Mouse (Mus musculus): ENCODE measurements around the gene 4933402D24Rik. TPM values are rescaled to one million over a fixed set of nuclear protein-coding genes. Genes with fewer than 3 reads are reported as not detected.

Gene 4933402D24Rik
- polyA plus RNA-seq, 1 experiment from 2014 or later: 0.23 TPM

DNA sequence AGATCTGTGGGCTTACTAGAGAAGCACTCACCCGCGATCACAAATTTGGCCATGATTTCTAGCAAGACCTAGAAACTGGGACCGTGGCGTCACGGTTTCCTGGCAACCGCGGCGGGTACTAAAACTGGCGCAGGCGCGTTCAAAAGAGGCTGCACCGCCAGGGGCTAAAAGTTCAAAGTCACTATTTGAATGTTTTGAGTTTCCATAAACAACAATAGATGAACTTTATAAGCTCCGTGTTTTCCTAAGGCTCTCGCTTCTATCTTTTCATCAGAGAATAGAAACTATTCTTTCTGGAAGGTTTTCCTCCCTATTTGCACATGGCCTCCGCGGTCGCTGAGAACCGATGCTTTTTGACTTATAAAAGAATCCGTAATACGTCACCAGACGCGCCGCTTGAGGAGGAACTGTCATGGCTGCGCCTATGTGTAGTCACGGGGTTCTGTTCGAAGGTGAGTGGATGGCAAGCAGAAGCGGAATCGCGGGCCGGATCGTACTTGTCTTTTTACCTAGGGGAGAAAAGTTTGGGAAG, 38.8 kb downstream of the 4933402D24Rik start, which contains the start of the genes Mdh1b and Fastkd2:
Gene Mdh1b (minus strand): TSS at position 79 of the 532 bp plus-strand sequence.
Gene Fastkd2 (plus strand): TSS at position 375 of the 532 bp plus-strand sequence.
- WGBS: under 1% methylated on average over 31 of the region's 31 CpGs
- Histone ChIP-seq H3K27ac (no peak within 1 kb of the TSS), H3K4me3 (peak within 1 kb of the TSS; percentile 59), H3K9me3 (replicated peaks) (no peaks in the 10 kb centered on the region), H3K9ac (peak within 1 kb of the TSS; percentile 47), H3K4me2 (replicated peaks) (peak within 1 kb of the TSS; percentile 67), H3K36me3 (no peaks in the 10 kb centered on the region), H3K4me1 (peaks cover 11% of the 10 kb centered on the region), H3K27me3 (no peaks in the 10 kb centered on the region)
- peak; percentile 94 for ATAC-seq (ENCODE audit: low FRiP score)

DNA sequence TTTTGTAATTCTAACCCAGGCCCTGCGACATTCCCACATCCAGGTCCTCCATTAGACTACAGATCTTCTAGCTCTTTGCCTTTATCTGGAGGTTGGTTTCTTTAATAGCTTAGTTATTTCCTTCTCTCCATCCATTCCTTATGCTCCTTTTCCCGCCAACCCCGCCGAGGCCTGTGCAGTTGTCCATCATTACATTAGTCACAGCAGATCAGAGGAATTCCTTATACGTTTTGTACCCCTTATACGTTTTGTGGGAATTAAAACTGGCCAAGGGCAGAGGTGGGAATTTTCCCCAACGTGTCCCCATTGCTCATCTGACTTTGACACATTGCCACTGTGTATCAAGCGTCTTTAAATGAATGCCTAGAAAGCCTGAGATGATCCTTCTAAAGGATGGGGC, 39.3 kb downstream of the 4933402D24Rik start:
- no peak overlapping the region for H3K9ac ChIP-seq
- peaks cover 11% of the 10 kb centered on the region for H3K4me1 ChIP-seq
- H3K27me3 ChIP-seq: no peaks in the 10 kb centered on the region
- peak overlapping the region; percentile 59 for H3K4me3 ChIP-seq
- H3K4me2 ChIP-seq (replicated peaks): peak overlapping the region; percentile 67
- H3K27ac ChIP-seq: no peak overlapping the region
- H3K9me3 ChIP-seq (replicated peaks): no peaks in the 10 kb centered on the region
- H3K36me3 ChIP-seq: no peaks in the 10 kb centered on the region
- WGBS: 42% methylated on average over 8 of the region's 8 CpGs
- 0 out of 2 replicates have a peak, but pooled peaks have one; percentile 38 for ATAC-seq (ENCODE audit: low FRiP score)

DNA sequence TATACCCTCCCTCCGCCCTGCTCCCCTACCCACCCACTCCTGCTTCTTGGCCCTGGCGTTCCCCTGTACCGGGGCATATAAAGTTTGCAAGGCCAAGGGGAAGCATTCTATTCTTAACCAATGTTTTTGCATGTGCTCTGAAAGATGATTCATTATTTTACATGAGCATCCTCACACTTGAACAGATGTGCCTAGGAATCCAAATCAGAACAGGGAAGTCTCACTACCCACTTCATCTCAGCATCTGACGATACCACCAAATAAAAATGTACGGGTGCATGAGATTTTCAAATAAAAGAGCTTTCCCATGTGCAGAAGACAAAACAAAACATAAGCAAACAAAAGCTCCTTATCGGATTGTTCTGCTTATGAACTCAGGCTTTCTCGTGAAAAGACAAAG, 48.9 kb downstream of the 4933402D24Rik start:
- Histone ChIP-seq H3K4me3 (no peak overlapping the region), H3K27me3 (0 out of 2 replicates have a peak, but pooled peaks cover 3% of the 10 kb centered on the region), H3K9ac (no peak overlapping the region), H3K4me1 (no peaks in the 10 kb centered on the region), H3K27ac (no peak overlapping the region), H3K4me2 (replicated peaks) (no peak overlapping the region), H3K9me3 (replicated peaks) (no peaks in the 10 kb centered on the region), H3K36me3 (no peaks in the 10 kb centered on the region)
- ATAC-seq (ENCODE audit: low FRiP score): no peak
- WGBS: 85% methylated on average over 7 of the region's 7 CpGs

DNA sequence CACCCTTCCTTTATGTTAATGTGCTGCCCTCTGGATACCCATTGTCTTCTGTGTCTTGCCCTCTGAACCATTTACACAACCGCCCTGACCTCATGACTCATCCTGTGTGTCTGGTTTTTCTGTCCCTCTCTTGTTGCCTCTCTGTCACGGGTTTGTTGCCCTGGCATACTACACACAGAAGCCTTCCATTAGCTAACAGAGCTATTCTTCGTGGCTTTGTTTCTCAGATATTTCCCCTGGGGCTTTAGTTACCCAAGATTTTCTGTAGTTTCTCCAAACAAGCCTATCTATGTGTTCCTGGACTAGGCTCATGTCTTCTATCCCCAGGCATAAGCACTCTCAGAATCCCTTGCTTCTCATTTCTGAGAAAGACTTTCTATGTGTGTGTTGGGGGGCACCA, 60.2 kb downstream of the 4933402D24Rik start:
- Histone ChIP-seq H3K4me1 (no peaks in the 10 kb centered on the region), H3K27me3 (no peaks in the 10 kb centered on the region), H3K36me3 (no peaks in the 10 kb centered on the region), H3K9me3 (replicated peaks) (no peaks in the 10 kb centered on the region), H3K4me3 (no peak overlapping the region), H3K27ac (no peak overlapping the region), H3K4me2 (replicated peaks) (no peak overlapping the region), H3K9ac (no peak overlapping the region)
- WGBS: 63% methylated on average over 3 of the region's 3 CpGs
- no peak for ATAC-seq (ENCODE audit: low FRiP score)

DNA sequence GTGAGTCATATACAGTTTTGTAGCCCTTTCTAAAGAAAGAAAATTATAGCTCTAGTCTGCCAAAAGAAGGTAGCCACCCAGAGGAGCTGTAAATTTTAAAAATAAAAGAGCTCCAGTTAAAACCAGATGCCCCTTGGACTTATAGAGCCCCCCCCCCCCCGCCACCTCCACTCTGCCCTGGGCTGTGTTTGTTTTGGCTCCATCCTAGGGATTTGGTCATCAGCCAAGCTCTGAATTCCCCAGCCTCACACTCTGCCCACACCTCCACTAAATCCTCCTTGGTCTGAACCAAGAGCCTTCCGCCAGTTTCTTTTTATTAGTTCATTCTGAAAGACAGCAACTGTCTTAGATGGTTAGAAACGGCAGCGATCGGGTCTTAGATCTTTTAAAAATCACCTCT, 63.3 kb downstream of the 4933402D24Rik start:
- no peaks in the 10 kb centered on the region for H3K36me3 ChIP-seq
- no peaks in the 10 kb centered on the region for H3K27me3 ChIP-seq
- no peaks in the 10 kb centered on the region for H3K9me3 ChIP-seq (replicated peaks)
- 77% methylated on average over 5 of the region's 5 CpGs for WGBS
- H3K4me1 ChIP-seq: no peaks in the 10 kb centered on the region
- no peak overlapping the region for H3K27ac ChIP-seq
- no peak overlapping the region for H3K4me3 ChIP-seq
- no peak overlapping the region for H3K4me2 ChIP-seq (replicated peaks)
- no peak overlapping the region for H3K9ac ChIP-seq
- no peak for ATAC-seq (ENCODE audit: low FRiP score)

Other genes with a start within 250 kb of the 4933402D24Rik start
- not detected in 2 replicates for gene Gm39653, start 153.3 kb downstream of the 4933402D24Rik start, polyA plus RNA-seq (2016; fragmentation: Nextera tagmentation; extraction: Ambion mirVana)
- gene Dytn, start 82.3 kb downstream of the 4933402D24Rik start, polyA plus RNA-seq (2016; fragmentation: Nextera tagmentation; extraction: Ambion mirVana): not detected in 2 replicates
- 0.52 and 0.74 TPM in 2 replicates for gene Mdh1b, start 38.9 kb downstream of the 4933402D24Rik start, polyA plus RNA-seq (2016; fragmentation: Nextera tagmentation; extraction: Ambion mirVana)
- 46.2 and 52.2 TPM in 2 replicates for gene Fastkd2, start 38.7 kb downstream of the 4933402D24Rik start, polyA plus RNA-seq (2016; fragmentation: Nextera tagmentation; extraction: Ambion mirVana)

Data from hindbrain, embryonic 12.5 days (tissue).